Mouse (Mus musculus) lung, postnatal 36 days (tissue): ENCODE data around the gene Ticam1.
"Not testable (repeated sequence)": the region's sequence is repeated elsewhere in the genome, so short reads cannot be mapped to it uniquely, and the experiment has no call there.

Source experiments
- DNase-seq: peaks from one replicate; pipeline ENCODE4 v3.0.0; 2022; ENCODE audit warnings: mixed read lengths

Gene Ticam1

GRCm38 (mm10) chr17:56262645-56263094, 13.9 kb downstream of the Ticam1 start:
- DNase-seq: no peak

GRCm38 (mm10) chr17:56261166-56261565, 15.4 kb downstream of the Ticam1 start:
- DNase-seq: no peak

DNA sequence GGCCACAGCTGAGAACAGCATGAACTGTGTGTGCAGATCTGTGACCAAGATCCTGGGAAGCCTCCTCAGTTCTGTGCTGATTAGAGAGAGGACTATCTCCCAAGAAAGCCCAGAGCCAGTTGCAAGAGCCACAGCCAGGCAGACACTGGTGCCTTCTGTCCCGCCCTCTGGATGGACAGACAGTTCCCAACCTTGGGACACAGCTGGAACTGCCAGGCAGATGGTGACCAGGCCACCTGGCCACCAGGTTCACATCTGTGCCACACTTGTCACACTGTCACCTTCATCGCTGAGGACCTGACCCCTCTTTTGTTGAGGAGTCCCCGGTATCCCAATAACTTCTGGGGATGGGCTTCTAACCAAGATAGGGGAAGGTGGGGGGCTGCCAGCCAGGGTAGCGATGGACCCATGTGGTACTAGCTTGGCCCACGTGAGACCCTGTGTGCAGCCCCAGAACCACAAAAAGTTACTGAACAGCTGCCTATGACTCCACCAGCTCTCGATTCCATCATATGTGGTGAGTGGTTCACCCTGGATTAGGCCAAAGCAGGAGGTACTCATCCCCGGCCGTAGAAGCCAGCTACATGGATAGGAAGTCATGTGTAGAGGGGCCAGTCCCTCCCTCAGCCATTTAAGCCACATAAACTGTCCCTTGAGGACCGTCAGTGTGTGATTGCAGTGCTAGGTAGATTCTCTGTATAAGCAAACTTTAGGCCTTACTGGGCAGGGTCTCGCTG, 17.1 kb downstream of the Ticam1 start:
- no peak for DNase-seq

GRCm38 (mm10) chr17:56258812-56259211, 17.8 kb downstream of the Ticam1 start:
- not testable (repeated sequence) for DNase-seq

DNA sequence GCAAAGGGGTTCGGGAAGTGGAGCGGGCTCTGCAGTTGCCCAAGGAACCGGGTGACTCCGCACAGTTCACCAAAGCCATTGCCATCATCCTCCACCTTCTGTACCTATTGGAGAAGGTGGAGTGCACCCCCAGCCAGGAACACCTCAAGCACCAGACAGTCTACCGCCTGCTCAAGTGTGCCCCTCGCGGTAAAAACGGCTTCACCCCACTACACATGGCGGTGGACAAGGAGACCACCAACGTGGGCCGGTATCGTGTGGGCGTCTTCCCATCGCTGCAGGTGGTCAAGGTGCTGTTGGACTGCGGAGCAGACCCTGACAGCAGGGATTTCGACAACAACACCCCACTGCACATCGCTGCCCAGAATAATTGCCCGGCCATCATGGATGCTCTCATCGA, 18.3 kb downstream of the Ticam1 start:
- not testable (repeated sequence) for DNase-seq

GRCm38 (mm10) chr17:56257181-56257894, 19.2 kb downstream of the Ticam1 start:
- no peak for DNase-seq

- DNase-seq: peak; percentile 98
Measured at GRCm38 (mm10) chr17:56256239-56256881, 20.2 kb downstream of the Ticam1 start, which contains the start of gene Fem1a. Fem1a (plus strand) TSS chr17:56256810.

- DNase-seq: peak; percentile 99
Measured at GRCm38 (mm10) chr17:56255863-56256238, 20.7 kb downstream of the Ticam1 start.

DNA sequence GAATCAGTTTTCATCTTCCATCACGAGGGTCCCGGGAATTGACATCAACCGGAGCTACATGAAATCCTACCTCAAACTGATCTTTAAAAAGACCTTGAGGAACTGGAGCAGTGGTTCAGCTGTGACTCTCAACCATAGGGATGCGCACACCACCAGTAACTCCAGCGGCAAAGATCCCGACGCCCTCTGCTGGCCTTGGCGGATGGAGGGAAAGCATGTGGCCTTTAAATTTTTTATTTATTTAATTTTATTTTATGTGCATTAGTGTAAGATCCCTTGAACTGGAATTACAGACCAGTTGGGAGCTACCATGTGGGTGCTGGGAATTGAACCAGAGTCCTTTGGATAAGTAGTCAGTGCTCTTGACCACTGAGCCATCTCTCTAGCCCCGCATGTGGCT, 21.2 kb downstream of the Ticam1 start:
- DNase-seq: no peak

GRCm38 (mm10) chr17:56254695-56255094, 21.9 kb downstream of the Ticam1 start:
- DNase-seq: no peak

DNA sequence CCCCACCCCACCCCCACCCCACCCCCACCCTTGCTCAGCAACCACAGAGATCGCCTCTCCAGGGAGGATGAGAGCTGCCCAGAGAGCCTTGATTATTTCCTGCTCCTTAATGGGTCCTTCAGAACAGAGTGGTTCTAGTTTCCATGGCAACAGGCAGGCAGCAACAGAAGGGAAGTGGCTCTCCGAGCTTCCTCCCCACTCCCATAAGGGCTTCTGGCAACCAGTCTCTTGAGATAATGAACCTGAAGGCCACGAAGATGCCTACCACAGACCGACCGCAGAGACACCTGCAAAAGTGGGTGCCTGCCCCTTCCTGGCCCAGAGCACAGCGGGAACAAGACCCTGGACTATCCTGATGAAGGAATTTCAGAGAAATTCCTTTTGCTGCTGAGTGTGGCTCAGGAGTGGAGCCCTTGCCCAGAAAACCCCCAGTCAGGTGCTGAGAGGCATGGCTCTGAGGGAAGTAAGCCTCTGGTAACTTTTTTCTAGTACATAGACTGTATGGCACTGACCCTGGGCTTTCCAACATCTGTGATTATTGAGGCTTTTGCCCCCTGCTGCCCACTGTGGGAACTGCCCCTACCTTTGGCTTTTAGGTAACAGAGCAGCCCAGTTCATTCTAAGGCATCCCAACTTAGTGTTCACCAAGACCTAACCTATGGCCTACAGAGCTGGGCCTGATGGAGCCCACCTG, 25.3 kb downstream of the Ticam1 start:
- peak; percentile 94 for DNase-seq

- DNase-seq: no peak
Measured at GRCm38 (mm10) chr17:56245608-56246007, 31.0 kb downstream of the Ticam1 start.

DNA sequence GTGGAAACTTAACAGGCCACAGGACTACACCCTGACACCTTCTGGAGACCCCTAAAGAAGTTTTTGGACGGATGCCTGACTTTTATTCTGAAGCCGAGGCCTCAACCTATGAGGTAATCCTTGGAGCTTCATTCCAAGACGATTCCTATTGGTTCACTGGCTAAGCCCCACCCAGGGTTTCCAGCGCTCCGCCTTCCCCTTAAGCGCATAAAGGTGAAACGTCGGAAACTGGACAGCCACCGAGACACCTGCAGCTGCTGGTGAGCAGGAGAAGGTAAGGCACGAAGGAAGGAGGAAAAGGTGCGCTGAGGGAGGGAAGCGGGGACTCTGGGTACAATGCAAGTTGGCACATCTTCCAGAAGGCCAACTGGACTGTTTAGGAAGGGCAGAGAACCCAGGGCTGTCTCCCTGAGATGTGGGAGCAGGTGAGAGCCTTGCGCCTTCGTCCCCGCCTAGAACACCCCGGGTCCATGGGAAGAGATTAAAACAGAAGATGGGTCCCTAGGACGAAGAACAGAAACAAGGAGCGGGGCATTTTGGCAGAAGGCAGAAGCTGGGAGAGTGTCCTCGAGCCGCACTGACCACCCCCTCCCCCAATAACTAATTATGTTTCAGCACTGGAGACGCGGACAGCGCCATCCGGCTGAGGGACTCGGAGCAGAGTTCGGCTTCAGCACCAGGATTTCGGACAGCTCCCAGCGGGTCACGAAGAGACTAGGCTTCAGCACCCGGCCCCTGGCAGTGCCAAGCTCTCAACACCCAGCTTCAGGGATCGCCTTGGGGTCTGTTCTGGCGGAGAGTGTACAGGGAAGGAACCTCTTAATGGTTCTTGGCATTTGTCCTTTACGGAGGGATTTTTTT, 34.8 kb downstream of the Ticam1 start:
- DNase-seq: peak; percentile 94

DNA sequence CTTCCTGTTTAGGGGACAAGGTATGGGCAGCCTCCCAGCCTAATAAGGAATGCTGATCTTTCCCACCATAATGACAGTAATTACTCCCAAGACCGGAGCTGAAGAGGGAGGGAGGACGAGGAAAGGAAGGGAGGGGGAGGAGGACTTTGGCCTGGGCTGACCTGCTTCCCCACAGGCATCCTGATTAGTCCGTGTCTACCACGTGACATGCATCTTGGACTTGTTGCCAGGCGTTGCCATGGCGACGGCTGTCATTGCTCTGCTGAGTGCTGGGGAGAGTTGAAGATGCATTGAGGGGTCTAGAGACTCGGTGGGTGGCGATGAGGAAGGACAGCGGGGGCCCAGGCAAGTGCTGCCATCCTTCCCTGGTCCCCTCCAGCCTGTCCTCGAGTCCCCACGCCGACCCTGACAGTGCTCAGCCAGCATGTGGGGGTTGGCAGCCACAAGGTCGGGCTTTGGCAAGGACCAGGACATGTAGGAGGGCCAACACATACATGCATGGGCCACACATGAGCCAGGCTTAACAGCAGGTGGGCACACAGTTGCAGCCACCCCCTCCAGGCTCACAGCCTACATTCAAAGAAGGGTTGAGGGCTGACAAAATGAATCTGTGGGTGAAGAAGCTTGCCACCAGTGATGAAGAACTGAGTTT, 42.6 kb downstream of the Ticam1 start:
- no peak for DNase-seq

DNA sequence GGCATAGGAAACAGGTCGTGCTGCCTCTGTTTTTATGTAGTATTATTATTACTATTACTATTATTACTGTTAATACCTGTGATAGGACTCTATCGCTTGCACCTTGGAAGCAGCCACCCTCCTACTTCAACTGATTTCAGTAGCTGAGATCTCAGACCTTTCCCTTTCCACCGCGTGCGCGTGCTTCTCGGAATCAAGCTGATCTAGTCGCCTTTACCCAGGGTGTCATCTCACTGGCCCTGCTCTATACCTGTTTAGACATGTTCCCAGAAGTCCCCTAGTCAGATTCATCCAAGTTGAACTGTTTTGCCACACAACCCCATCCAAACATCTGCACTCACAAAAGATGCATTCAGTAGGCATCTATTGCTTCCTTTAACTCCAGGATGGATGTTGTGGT, 43.2 kb downstream of the Ticam1 start:
- no peak for DNase-seq

DNA sequence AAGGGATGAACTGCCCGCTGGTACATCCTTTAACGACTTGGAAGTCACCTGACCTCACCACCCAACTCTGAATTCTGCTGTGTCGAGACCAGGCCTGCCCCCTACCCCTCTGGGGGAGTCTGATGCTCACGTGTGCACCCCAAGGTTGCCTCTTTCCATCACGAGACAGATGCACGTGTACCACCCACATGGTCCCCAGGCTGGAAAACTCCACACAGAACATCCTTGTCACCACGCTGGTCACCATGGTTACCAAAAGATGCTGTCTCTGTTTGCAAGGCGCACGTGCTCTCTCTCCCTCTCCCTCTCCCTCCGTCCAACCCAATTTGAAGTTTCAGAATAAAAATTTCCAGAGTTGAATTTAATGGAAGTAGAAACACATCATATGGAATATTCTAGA, 46.6 kb downstream of the Ticam1 start:
- DNase-seq: no peak

- DNase-seq: no peak
Measured at GRCm38 (mm10) chr17:56226566-56226965, 50.0 kb downstream of the Ticam1 start.

DNA sequence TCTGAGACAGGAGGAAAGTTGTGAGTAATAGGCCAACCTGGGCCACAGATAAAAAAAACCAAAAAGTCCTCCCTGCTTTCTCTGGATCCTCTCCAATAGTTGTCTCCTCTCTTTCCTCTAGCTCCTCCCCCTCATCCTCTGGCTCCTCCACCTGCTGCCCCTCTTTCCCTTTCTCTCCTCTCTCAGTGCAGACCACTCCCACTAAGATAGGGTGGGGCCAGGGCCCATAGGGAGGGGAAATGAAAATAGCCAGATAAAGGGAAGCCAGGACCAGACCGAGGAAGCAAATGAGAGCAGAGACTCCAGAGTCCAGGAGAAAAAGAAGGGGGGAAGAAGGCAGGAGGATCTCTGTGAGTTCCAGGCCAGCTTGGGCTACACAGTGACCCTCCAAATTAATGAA, 51.7 kb downstream of the Ticam1 start:
- DNase-seq: no peak

- peak; percentile 84 for DNase-seq
Measured at GRCm38 (mm10) chr17:56219805-56220204, 56.8 kb downstream of the Ticam1 start.
